Mouse (Mus musculus): ENCODE data around the gene Cdk8.

GRCm38 (mm10) chr5:146307046-146307743 lies 76.2 kb downstream of the Cdk8 start:
- TF ChIP-seq GATA1 (IDR thresholded peaks at IDR 0.05; ENCODE audit: borderline replicate concordance, low read length) = no peak
- TF ChIP-seq FLI1 (IDR thresholded peaks at IDR 0.05; ENCODE audit: low read length) = no peak

Data from megakaryocyte, embryonic 14.5 days (primary cell).